Mouse (Mus musculus) lung, postnatal 36 days (tissue): ENCODE data around the gene Olfr1246.
"Not testable (repeated sequence)": the region's sequence is repeated elsewhere in the genome, so short reads cannot be mapped to it uniquely, and the experiment has no call there.

Source experiments
- DNase-seq: peaks from one replicate; pipeline ENCODE4 v3.0.0; 2022; ENCODE audit warnings: mixed read lengths

The Olfr1246 gene

GRCm38 (mm10) chr2:89593057-89593456, at the start of gene Olfr1246:
Gene Olfr1246 (minus strand): TSS chr2:89593157.
- no peak for DNase-seq

- no peak for DNase-seq
Observed at GRCm38 (mm10) chr2:89634883-89635282, 41.9 kb upstream of the Olfr1246 start, which contains the start of gene Olfr1249. Gene Olfr1249 (minus strand): TSS chr2:89634983.

DNA sequence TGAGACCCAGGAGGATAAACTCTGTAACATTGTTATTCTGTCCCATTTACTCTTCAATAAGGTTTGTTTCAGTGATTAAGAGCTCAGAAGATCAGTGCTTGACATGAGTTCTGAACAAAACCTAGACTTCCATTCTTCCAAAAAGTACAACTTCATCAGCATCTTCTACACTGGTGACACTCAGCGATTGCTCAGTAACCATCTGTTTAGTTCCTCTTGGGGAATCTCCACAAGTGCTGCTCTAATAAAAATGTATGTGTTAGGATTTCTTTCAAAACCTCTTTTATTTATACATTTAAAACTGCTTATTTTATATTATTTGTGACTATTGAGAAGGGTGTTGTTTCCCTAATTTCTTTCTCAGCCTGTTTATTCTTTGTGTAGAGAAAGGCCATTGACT, 25.2 kb upstream of the Olfr1246 start, which contains the start of gene Olfr1248:
Olfr1248 (minus strand) TSS at position 101 of the 400 bp plus-strand sequence.
- DNase-seq, result not testable (repeated sequence)

DNA sequence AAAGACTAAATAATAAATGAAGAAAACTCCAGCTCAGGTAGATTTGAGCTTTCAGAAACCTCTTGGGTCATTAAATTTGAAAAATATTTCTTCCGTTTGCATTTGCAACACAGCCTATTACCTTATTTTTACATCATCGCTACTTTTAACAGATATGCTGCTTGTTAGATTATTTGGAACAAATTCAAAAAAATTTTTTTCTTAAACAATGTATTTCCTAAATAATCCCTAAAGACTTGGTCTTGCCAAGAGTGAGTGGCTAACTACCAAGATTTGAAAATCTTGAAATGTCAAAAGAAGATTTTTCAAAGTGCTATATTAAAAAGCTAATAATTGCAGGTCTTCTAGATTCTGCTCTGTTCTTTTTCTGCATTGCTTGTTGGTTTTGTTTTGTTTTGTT, 21.1 kb upstream of the Olfr1246 start, which contains the start of gene Olfr1247:
Olfr1247 (minus strand) TSS at position 101 of the 400 bp plus-strand sequence.
- DNase-seq, result no peak

DNA sequence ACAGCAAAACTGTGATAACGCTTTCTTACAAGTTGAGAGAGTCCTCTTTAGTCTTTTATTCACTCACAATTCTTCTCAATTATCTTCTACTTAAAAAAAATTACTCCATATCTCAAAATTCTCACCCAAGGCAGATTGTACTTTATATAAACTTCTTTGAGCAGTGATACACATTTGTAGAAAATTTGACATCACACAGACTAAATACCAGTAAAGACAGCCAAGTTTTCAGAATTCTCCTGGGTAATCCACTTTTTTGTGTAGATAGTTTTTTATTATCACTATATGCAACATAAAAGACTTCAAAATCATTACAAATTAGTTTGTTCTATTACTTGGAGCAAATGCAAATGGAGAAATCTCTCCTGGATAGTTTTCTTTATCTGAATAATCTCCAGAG, 14.6 kb downstream of the Olfr1246 start, which contains the start of gene Olfr1245:
Olfr1245 (minus strand) TSS at position 101 of the 400 bp plus-strand sequence.
- no peak for DNase-seq

DNA sequence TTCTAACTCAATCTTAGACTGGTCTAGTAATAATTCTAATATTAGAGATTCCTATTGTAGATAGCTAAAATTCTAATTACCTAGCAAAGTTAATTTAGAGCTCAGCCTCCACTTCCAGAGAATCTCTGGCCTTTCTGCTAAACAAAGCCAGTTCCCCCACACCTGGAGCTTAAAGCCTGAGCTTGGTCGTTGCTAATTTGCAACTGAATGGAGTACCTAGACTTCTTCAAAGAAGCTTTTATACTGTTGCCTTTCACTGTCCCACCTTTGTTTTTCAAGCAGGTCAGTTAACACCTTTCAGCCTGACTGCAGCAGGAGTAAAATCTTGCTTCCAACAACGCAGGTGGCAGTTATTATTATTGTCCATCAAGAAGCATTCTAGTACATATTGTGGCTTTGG, 30.3 kb downstream of the Olfr1246 start:
- DNase-seq, result not testable (repeated sequence)

DNA sequence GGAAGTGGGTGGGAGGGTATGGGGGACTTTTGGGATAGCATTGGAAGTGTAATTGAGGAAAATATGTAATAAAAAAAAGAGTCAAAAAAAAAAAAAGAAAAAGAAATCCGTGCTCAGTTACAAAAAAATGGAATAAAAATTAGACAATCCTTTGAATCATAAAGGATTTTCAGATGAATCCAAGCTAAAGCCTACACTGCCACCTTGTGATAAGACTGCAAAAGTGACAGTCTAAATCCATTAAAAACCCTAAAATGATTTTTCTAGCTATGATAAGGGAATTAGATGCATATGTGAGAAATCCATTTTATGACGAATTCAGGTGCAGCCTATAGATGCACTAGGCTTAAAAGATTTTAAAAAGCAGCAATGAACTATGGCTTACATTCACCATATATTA, 48.4 kb downstream of the Olfr1246 start:
- DNase-seq, result no peak

- DNase-seq, result no peak
Observed at GRCm38 (mm10) chr2:89539923-89540322, 53.0 kb downstream of the Olfr1246 start.
